Mouse (Mus musculus) cerebellum, adult 2 months (tissue): ENCODE data around the gene Lims1.

Source experiments
- CTCF ChIP-seq: fragments of 200-500 bp; IDR thresholded peaks from 2 replicates; pipeline ENCODE4 v1.5.1; 2011; ENCODE audit warnings: low read depth, mild to moderate bottlenecking, control low read depth, low read length, moderate library complexity, borderline replicate concordance; ENCODE audit not compliant: insufficient read depth
- POLR2A ChIP-seq: fragments of 200-500 bp; IDR thresholded peaks from 2 replicates; pipeline ENCODE4 v1.6.1; 2011; ENCODE audit warnings: low read length, control low read depth, borderline replicate concordance; ENCODE audit not compliant: insufficient read depth

DNA sequence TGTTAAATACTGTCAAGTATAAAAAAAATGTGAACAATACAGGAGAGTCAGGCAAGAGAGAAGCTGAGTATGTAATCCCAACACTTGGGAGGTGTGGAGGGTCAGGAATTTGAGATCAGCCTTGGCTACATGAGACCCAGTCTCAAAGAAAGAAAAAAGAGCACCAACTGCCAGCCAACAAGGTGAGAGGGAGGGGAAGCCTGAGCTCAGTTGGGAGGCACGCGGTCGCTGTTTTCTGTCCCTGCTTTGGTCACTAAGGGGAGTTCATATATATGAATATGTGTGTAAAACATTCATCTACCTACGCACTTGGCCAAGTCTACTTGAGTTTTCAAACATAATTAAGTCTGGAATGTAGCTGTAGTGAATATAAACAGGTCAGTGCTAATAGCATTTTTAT is 72.0 kb downstream of the Lims1 start:
- no peak for TF ChIP-seq POLR2A
- TF ChIP-seq CTCF: no peak
